Mouse (Mus musculus): ENCODE results near the gene Gm5148. TPM values are rescaled to one million over a fixed set of nuclear protein-coding genes. Genes with fewer than 3 reads are reported as not detected.

Gm5148 gene
- polyA plus RNA-seq, 1 experiment from 2014 or later: 2.6 TPM

DNA sequence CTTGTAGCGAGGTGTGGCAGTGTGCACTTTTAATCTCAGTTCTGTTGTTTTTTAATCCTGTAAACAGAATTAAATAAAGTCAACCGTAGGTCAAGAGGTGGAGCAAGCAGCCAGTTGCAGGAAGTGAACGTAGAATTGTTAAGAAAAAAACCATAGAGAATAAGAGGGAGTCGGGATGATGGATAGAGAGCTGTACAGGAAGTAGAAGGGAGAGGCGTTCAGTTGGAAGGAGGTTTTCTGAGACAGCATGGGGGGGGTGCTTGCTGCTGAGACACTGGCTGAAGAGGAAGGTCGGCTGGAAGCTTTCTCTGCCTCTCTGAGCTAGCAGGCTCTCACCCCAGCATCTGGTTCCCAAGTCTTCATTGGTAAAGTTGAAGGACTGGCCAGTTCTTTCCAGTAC is 10.9 kb upstream of the Gm5148 start:
- Histone ChIP-seq H3K4me3 (replicated peaks) (no peak overlapping the region), H3K4me2 (no peak overlapping the region), H3K27ac (replicated peaks) (no peak overlapping the region), H3K4me1 (replicated peaks) (0 out of 2 replicates have a peak, but pooled peaks cover under 1% of the 10 kb centered on the region), H3K9me3 (replicated peaks) (no peaks in the 10 kb centered on the region), H3K36me3 (replicated peaks) (no peaks in the 10 kb centered on the region), H3K9ac (no peak overlapping the region), H3K27me3 (peaks cover 6% of the 10 kb centered on the region; the same call in 1 of the 2 replicates)
- 30% methylated on average over 6 of the region's 6 CpGs for WGBS (ENCODE audit: insufficient replicate concordance)
- no peak for ATAC-seq (ENCODE audit: insufficient read depth)

DNA sequence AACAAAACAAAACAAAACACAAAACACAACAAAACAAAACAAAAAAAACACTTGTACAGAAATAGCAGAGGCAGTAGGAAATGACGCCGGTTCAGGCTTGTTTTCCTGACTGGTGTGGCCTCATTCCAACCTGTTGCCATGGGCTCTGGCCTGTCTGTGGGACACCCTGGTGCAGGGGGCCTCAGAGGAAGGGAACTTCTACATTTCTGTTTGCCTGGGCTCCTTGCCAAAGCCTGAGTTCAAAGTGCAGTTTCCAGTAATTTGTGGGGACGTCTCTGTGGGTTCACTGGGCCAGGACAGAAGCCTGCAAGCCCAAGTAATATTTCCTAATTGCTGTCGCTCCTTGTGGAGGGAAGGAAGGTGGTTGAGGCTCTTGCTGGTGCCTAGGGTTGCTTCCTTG is 4.9 kb upstream of the Gm5148 start:
- Histone ChIP-seq H3K36me3 (replicated peaks) (no peaks in the 10 kb centered on the region), H3K4me1 (replicated peaks) (peaks cover 30% of the 10 kb centered on the region), H3K27ac (replicated peaks) (peak overlapping the region; percentile 48; the same call in 1 of the 2 replicates), H3K4me3 (replicated peaks) (no peak overlapping the region), H3K9me3 (replicated peaks) (no peaks in the 10 kb centered on the region), H3K27me3 (peaks cover 19% of the 10 kb centered on the region), H3K9ac (no peak overlapping the region), H3K4me2 (no peak overlapping the region)
- ATAC-seq (ENCODE audit: insufficient read depth): peak; percentile 69
- 27% methylated on average over 4 of the region's 4 CpGs for WGBS (ENCODE audit: insufficient replicate concordance)

DNA sequence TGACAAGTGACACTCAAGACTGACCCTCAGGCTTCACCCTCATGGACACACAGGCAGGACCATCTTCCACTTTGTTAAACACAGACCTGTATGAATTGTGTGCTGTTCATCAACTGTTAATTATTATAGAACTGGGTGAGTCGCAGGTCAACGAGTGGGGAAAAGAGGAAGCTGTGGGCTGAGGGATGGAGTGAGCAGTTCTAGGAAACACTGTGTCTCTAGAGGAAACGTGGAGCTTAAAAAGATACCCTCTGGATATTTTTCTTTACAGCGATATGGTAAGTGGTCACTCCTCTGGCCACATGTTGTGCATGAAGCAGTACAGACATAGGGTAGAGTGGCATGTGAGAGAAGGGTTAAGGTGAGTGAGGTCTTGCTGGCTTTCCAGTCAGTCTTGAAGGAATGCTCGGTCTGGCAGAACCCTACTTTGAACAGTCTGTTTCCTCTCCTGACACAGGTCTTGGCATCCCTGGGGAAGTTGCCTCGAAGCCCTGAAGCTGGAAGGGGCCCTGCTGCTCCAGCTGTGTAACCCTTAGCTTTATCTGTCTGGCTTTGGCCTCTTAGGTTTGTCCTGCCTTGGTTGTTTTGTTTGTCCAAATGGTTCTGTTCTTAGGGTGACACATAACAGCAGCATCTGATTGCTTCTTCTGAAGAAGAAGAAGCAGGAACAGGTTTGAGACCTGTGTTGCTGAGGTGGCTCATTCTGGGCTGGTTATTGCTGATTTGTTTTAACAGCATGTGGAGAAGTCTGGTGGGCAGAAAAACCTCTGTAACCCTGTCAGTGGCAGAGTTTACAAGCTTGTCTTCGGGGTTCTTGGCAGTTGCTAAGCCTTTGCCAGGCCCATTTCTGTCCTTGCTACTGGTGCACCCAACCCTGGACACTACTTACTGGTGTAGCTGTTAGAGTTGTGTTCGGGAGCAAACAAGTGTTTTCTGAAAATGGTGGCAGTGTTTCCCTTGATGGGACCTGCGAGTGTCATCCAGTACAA is 4.1 kb upstream of the Gm5148 start:
- H3K4me1 ChIP-seq (replicated peaks): peaks cover 30% of the 10 kb centered on the region

DNA sequence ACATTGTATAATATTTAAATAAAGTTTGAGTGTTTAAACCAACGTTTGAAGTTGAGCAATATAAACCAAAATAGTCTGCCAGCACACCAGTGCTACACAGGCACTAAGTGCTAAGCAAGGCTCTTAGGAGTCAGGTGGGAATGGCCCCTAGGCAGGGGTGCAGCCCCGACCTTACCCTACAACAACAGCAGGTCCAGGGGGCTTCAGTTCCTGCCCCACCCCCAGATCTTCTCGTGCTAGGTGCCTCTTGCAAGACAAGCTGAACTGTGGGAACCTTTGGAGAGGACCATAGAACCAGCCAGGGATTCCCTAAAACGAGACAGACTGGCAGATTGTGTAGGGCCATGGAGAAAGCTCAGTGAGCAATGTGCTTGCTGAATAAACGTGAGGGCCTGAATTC is 3.1 kb upstream of the Gm5148 start:
- Histone ChIP-seq H3K4me2 (no peak overlapping the region), H3K4me3 (replicated peaks) (no peak overlapping the region), H3K9ac (no peak overlapping the region), H3K36me3 (replicated peaks) (no peaks in the 10 kb centered on the region), H3K9me3 (replicated peaks) (no peaks in the 10 kb centered on the region), H3K4me1 (replicated peaks) (peaks cover 30% of the 10 kb centered on the region), H3K27ac (replicated peaks) (no peak overlapping the region), H3K27me3 (peaks cover 36% of the 10 kb centered on the region)
- 35% methylated on average over 5 of the region's 5 CpGs for WGBS (ENCODE audit: insufficient replicate concordance)
- ATAC-seq (ENCODE audit: insufficient read depth): no peak

More for the DNA sequence above, 4.1 kb upstream of the Gm5148 start:
- Histone ChIP-seq H3K9me3 (replicated peaks) (no peaks in the 10 kb centered on the region), H3K36me3 (replicated peaks) (no peaks in the 10 kb centered on the region), H3K9ac (no peak overlapping the region), H3K4me2 (no peak overlapping the region), H3K4me3 (replicated peaks) (no peak overlapping the region), H3K27me3 (peaks cover 26% of the 10 kb centered on the region), H3K27ac (replicated peaks) (peak overlapping the region; percentile 48)
- no peak for ATAC-seq (ENCODE audit: insufficient read depth)
- WGBS (ENCODE audit: insufficient replicate concordance): 24% methylated on average over 9 of the region's 9 CpGs

DNA sequence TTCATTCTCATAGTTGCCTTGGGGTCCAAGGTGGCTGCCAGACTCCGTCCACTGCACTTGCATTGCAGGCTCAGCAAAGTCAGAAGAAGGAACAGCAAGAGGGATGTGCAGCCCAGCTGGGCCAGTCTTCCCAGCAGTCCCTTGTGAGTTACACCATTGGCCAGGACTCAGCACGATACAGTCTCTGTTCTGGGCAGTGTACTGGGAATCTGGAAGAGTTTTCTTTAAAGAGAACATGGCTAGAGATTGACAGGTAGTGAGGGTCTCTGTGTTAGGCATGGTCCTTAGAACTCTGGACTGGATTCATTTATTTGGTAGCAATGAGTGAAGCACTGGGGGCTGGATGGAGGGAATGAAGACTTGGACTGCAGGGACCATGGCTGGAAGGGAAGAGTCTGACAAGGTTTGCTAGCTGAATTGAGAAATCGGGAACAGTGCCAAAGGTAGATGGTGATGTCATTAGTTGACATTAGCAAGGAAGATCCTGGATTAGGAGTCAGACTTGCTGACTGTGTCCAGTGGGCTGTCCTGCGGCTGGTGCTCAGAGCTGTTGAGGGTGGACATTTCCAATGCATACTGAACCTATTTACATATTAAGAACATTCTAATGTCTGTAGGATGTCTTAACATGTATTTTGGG is 2.3 kb upstream of the Gm5148 start:
- Histone ChIP-seq H3K9me3 (replicated peaks) (no peaks in the 10 kb centered on the region), H3K9ac (no peak overlapping the region), H3K4me2 (no peak overlapping the region), H3K27me3 (peaks cover 44% of the 10 kb centered on the region), H3K4me1 (replicated peaks) (peaks cover 30% of the 10 kb centered on the region), H3K27ac (replicated peaks) (no peak overlapping the region), H3K36me3 (replicated peaks) (no peaks in the 10 kb centered on the region), H3K4me3 (replicated peaks) (no peak overlapping the region)
- peak; percentile 31; the same call in 1 of the 2 replicates for ATAC-seq (ENCODE audit: insufficient read depth)
- WGBS (ENCODE audit: insufficient replicate concordance): 54% methylated on average over 4 of the region's 4 CpGs

DNA sequence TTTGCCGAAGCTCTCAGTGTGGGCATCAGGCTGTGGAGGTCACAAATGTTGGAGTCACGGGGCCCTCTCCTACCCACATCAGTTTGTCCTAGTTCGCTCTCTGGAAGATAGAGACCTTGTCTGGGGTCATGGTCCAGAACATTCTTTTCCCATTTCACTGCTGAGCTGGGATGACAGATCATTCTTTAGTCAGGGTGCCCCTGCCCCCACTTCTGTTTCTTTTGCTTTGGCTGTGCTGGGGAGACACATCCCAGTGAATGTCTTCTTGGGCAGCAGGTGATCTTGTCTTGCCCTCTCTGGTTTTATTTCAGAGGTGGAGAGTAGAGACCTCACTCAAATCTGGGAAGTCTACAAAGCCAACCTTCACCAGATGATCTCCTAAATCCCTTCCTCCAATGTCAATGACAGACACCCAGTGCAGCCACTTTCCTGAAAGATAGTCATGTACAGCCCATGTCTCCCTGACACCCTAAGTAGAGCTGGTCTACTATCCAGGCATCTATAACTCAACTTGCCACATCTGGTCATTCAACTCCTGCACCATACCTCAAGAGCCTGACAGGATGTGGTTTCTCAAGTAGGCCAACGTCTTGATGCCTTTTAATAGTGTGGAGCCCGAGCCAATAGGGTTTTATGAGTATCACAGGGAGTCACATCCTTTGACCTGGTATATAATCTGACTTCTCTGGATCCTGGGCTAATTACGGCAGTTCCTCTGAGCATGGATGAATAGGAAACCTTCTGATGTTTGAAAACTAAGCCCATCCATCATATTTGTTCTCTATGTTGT is 851 bp upstream of the Gm5148 start:
- no peak for ATAC-seq (ENCODE audit: insufficient read depth)
- peaks cover 30% of the 10 kb centered on the region for H3K4me1 ChIP-seq (replicated peaks)
- no peaks in the 10 kb centered on the region for H3K36me3 ChIP-seq (replicated peaks)
- H3K27ac ChIP-seq (replicated peaks): no peak overlapping the region
- no peak overlapping the region for H3K4me3 ChIP-seq (replicated peaks)
- H3K4me2 ChIP-seq: no peak overlapping the region
- no peaks in the 10 kb centered on the region for H3K9me3 ChIP-seq (replicated peaks)
- H3K9ac ChIP-seq: no peak overlapping the region
- 40% methylated on average over 6 of the region's 6 CpGs for WGBS (ENCODE audit: insufficient replicate concordance)
- peaks cover 45% of the 10 kb centered on the region for H3K27me3 ChIP-seq

DNA sequence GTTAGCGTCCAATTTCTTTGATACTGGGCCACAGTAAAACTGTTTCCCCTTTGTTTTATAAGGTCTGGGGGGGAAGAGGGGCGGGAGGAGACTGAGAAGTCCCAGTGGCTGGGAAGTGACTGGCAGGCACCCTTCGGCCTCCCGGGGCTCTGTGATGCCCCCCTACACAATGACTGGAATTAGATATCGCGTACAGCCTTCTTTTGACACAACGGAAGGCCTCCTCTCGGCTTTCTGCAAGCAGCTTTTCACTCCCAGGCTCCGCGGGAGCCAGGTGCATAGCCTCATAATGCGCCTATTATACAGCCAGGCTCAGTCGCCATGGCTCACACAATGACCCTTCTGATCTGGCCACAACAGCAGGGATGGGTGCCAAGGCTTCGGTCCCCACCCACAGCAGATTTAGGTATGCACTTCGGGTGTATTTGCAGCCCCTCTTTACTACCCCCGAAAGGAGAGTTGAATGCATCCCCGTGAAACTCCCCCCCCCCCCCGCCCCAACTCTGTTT is 574 bp downstream of the Gm5148 start:
- ATAC-seq (ENCODE audit: insufficient read depth): peak; percentile 1; the same call in 1 of the 2 replicates
- Histone ChIP-seq H3K4me3 (replicated peaks) (peak overlapping the region; percentile 33), H3K9me3 (replicated peaks) (no peaks in the 10 kb centered on the region), H3K27ac (replicated peaks) (peak overlapping the region; percentile 57), H3K4me1 (replicated peaks) (peaks cover 19% of the 10 kb centered on the region), H3K4me2 (peak overlapping the region; percentile 57), H3K36me3 (replicated peaks) (no peaks in the 10 kb centered on the region), H3K9ac (no peak overlapping the region), H3K27me3 (peaks cover 45% of the 10 kb centered on the region)
- WGBS (ENCODE audit: insufficient replicate concordance): 1% methylated on average over 17 of the region's 17 CpGs

DNA sequence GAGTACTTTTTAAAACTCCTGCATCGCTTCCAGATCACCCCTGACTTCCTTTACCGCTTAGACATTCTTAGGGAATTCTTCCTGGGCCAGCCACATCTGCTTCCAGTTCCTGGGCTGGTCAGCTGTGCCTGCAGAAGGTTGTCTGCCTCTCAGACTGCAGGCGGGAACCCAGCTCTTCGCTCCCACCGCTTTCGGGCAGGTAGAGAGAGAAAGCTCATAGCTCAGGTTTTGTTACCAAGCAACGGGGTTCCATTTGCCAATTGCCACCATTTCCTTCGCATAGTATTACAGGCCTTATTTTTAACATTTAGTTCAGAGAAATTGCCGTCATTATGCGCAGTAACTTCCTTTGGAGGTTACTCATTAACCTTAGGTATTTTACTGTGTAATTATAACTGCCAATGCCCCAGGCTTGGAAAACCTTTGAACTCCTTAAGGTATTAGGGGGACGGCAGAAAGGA is 1.2 kb downstream of the Gm5148 start:
- peak overlapping the region; percentile 57 for H3K4me2 ChIP-seq
- 19% methylated on average over 11 of the region's 11 CpGs for WGBS (ENCODE audit: insufficient replicate concordance)
- H3K9ac ChIP-seq: no peak overlapping the region
- H3K4me3 ChIP-seq (replicated peaks): peak overlapping the region; percentile 33; the same call in 1 of the 2 replicates
- peak overlapping the region; percentile 57; the same call in 1 of the 2 replicates for H3K27ac ChIP-seq (replicated peaks)
- peaks cover 13% of the 10 kb centered on the region for H3K4me1 ChIP-seq (replicated peaks)
- no peak for ATAC-seq (ENCODE audit: insufficient read depth)
- H3K36me3 ChIP-seq (replicated peaks): no peaks in the 10 kb centered on the region
- H3K27me3 ChIP-seq: peaks cover 45% of the 10 kb centered on the region
- H3K9me3 ChIP-seq (replicated peaks): no peaks in the 10 kb centered on the region

DNA sequence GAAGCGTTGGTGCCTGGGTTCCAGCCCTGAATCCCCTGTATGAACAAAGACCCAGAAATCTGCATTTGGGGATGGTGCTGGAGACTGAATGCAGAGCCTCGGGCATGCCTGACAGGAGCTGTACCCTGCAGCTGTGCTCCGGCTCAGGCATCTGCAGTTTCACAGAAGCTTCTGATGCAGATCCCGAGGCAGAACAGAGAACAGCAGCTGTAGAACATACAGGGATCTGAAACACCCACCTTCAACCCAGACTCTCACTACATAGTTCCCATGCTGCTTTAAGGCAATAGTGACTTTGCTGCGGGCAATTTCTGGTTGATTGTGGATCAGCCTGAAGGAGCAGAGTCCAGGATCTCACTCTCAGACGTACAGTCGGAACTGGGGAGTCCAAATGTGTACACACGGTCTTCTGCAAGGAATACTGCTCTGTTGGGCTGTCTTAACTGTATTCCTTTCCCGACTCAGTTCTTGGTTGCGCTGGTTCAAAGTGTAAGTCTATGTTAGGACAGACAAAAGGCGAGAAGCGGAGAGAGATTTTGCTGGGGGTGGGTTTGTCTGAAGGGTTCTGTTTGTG is 1.7 kb downstream of the Gm5148 start:
- no peak overlapping the region for H3K4me3 ChIP-seq (replicated peaks)
- no peaks in the 10 kb centered on the region for H3K9me3 ChIP-seq (replicated peaks)
- no peak overlapping the region for H3K9ac ChIP-seq
- no peak for ATAC-seq (ENCODE audit: insufficient read depth)
- H3K27me3 ChIP-seq: peaks cover 45% of the 10 kb centered on the region
- WGBS (ENCODE audit: insufficient replicate concordance): 48% methylated on average over 12 of the region's 12 CpGs
- peak overlapping the region; percentile 57 for H3K4me2 ChIP-seq
- H3K4me1 ChIP-seq (replicated peaks): peaks cover 12% of the 10 kb centered on the region
- no peaks in the 10 kb centered on the region for H3K36me3 ChIP-seq (replicated peaks)
- H3K27ac ChIP-seq (replicated peaks): no peak overlapping the region; the same call in 1 of the 2 replicates

DNA sequence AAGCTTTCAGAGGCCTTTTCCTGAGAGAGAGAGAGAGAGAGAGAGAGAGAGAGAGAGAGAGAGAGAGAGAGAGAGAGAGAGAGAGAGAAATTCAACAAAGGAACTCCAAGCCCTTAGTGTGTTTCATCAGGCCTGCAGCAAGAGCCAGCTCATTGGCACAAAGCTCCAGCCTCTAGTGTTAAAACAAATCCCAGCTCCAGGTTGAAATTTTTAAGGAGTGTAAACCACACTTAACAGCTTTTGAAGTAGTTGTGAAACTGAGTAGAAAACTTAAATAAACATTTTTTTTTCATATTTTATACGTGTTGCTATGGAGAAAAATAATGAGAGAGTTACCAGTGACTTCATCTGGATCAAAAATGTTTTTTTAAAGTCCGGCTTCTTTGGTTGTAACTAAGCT is 7.3 kb downstream of the Gm5148 start:
- WGBS (ENCODE audit: insufficient replicate concordance): 67% methylated on average over 2 of the region's 2 CpGs
- H3K27ac ChIP-seq (replicated peaks): no peak overlapping the region

More for the DNA sequence above, 7.3 kb downstream of the Gm5148 start:
- no peaks in the 10 kb centered on the region for H3K36me3 ChIP-seq (replicated peaks)
- H3K27me3 ChIP-seq: peaks cover 4% of the 10 kb centered on the region; the same call in 1 of the 2 replicates
- H3K9me3 ChIP-seq (replicated peaks): no peaks in the 10 kb centered on the region
- H3K9ac ChIP-seq: no peak overlapping the region
- peaks cover 4% of the 10 kb centered on the region; the same call in 1 of the 2 replicates for H3K4me1 ChIP-seq (replicated peaks)
- no peak overlapping the region for H3K4me2 ChIP-seq
- no peak for ATAC-seq (ENCODE audit: insufficient read depth)
- no peak overlapping the region for H3K4me3 ChIP-seq (replicated peaks)

All from liver, embryonic 15.5 days (tissue).